Mouse (Mus musculus): ENCODE data around the gene Tcaim.

- no peak for TF ChIP-seq CTCF (IDR thresholded peaks at IDR 0.05; ENCODE audit: low read depth, low read length)
- no peak for TF ChIP-seq POLR2A (IDR thresholded peaks at IDR 0.05; ENCODE audit: extremely low read depth, insufficient read depth, low read length)
Measured at GRCm38 (mm10) chr9:122846156-122846555, 40.8 kb downstream of the Tcaim start.
